Mouse (Mus musculus) NIH3T3 (cell line): ENCODE data around the gene Fastkd5.
A peak's percentile ranks its signal among the peaks of the same experiment; 100 is the strongest.

Experiments used
- DNase-seq: peaks from one replicate; pipeline ENCODE4 v3.0.0-alpha.2; 2012; ENCODE audit warnings: low read depth

The Fastkd5 gene

GRCm38 (mm10) chr2:130634006-130634738, 4.3 kb upstream of the Fastkd5 start:
- DNase-seq = no peak

- no peak for DNase-seq
These were observed 3.3 kb upstream of the Fastkd5 start for GRCm38 (mm10) chr2:130632887-130633675.

DNA sequence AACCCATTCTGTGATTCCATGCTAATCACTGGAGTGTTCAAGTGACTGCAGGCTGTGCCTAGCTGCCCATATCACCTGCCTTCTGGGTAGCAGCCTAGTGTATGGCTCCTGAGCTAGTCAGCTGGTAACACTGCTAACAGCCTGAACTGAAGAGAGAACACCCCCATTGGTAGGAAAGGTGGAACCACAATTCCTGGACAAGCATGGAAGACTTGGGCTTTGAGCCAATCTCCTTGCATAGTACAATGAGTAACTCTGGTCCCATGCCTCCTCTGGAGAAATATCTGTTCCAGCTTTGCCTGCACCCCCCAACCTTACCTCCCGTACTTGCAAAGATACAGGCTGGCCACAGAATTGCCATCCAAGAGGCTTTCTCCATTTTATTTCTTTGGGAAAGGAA, 2.6 kb upstream of the Fastkd5 start:
- peak; percentile 69 for DNase-seq

DNA sequence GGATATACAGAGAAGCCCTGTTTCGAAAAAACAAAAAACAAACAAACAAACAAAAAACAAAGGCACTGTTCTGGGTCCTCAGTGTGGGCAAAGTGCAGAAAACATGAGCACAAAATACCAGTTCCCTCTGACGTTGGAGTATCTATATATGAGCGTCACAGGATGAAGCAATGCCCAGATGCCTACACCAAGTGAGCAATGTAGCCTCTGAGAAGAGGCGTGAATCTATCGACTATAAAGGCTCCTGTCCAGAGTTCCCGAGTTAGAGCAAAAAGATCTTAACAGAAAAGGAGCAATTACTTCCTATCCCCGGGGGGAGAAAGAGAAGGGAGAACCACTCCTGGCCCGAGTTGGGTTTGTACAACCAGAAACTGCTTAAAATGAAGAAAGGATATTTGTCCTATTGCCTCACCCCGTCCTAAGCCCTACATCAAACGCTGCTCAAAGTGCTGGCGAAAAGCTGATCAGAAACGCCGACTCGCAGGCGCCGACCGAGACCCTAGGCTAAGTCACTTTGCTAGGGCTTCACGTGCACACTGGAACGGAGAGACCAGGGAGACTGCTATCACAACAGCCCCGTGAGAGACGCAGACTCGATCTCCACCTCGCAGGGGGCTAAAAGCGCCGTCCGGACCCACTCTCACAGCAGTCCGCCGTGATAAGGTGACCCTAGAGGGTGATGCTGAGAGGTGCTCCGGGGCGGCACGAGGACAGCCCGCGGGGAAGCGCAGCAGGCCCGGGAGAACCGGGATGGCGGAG, 568 bp downstream of the Fastkd5 start:
- peak; percentile 48 for DNase-seq

- peak; percentile 42 for DNase-seq
These were observed 1.4 kb downstream of the Fastkd5 start for GRCm38 (mm10) chr2:130628424-130628823.

DNA sequence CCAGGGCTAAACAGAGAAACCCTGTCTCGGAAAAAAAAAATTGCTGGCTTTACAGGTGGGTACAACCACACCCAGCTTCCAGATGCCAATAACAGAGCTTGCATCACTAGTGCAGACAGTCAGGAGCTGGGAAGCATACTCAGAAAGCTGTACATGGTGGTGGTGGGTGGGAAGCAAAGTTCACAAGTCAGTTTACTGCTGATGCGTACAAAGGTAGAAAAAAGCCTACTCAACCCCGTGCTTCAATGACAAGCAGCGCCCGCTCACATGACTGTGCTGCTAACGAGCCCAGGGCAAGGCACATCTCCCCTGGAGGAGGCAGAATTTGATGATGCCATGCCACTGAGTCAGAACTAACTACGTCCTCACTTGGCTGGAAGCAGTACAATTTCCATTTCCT, 10.9 kb downstream of the Fastkd5 start:
- DNase-seq = no peak

- DNase-seq = no peak
These were observed 16.7 kb downstream of the Fastkd5 start for GRCm38 (mm10) chr2:130613091-130613490.

GRCm38 (mm10) chr2:130602195-130602594, 27.6 kb downstream of the Fastkd5 start:
- DNase-seq = no peak

- DNase-seq = no peak
These were observed 31.4 kb downstream of the Fastkd5 start for GRCm38 (mm10) chr2:130598399-130598798.

DNA sequence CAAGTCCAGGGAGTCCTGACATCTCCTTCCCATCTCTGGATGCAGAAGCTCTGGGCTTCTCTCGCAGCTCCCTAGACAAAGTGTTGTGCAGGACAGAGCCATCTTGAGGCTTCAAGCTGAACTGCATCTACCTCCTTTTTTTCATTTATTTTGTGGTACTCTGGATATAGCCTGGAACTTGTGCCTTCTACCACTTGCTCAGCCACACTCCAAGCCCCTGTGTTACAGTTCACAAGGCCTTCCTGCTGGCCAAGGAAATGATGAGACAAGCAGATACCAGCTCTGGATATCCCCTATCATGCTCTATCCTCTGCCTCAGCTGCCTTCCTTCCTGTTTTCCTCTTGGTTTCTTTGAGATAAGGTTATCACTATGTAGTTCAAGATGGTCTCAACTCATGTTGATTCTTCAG, 32.2 kb downstream of the Fastkd5 start:
- peak; percentile 69 for DNase-seq

GRCm38 (mm10) chr2:130595596-130595995, 34.2 kb downstream of the Fastkd5 start:
- no peak for DNase-seq

DNA sequence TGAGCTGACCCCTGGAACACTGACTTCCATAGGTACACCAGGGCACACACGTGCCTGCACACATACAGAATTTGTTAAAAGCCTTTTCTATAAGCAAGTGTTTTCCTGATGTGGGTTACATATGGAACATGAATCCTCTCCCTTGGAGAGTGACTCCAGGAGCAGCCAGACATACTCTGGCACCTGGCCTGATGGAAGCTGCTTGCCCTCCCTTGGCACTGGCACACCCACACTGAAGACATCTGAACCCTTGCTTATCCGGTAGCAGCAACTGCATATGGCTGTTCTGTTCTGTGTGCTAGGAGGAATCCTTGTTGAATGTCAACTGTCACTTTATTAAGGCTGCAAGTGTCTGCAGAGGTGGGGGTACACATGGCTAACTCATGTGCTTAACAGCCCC, 38.8 kb downstream of the Fastkd5 start:
- DNase-seq = no peak

GRCm38 (mm10) chr2:130589761-130590160, 40.1 kb downstream of the Fastkd5 start:
- DNase-seq = peak; percentile 29

DNA sequence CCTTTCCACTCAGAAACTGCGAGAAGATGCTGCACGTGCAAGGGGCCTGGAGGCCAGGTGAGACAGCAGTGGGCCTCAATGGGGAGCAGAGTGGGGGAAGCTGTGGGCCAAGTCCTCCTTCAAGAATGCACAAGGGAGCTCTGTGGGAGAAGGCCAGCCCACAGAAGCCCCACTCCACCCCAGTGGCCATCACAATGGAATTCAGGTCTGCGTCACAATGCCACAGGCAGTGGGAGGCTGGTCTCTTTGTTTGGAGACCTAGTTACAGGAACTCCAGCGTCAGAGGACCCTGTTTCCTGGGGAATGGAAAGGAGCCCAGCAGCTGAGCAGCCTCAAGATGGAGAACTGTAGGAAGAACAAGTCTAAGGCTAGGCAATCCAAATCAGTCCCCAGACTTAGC, 40.7 kb downstream of the Fastkd5 start:
- DNase-seq = no peak

DNA sequence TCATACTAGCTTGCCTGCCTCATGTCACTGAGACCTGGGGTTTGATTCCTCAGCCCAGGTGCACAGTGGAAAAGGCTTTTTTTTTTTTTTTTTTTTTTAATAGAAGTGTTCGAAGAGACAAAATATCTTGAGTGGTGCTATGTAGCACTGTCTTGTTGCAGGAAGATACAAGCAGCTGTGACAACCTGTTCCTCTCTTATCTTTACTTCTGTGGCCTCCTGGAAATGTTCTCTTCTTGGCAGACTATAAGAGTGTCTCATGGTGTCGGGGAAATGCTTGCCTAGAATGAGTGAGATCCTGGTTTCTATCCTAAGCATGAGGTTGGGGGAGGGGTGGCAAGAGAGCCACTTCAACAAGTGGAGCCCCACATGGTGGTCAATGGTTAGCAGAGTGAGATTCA, 41.5 kb downstream of the Fastkd5 start:
- no peak for DNase-seq

DNA sequence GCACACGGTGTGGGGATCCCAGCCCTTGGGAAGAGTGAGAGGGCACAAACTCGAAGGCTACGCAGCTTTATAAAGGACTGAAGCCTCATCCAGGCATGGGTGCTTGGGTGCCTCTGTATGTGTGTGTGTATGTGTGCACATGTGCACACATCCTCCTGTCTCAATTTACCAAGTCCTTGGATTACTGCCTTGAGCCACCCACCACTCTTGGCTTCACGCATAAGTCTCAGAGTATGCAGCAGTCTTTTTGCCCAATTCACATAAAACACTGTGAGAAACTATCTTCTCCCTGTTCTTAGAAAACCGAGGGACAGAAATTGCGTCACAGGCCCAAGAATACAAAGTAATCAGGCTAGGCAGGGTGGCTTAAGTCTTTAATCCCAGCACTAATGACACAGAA, 43.8 kb downstream of the Fastkd5 start:
- no peak for DNase-seq

- peak; percentile 53 for DNase-seq
These were observed 45.8 kb downstream of the Fastkd5 start for GRCm38 (mm10) chr2:130583902-130584560.

GRCm38 (mm10) chr2:130582552-130582951, 47.3 kb downstream of the Fastkd5 start, which contains the start of gene Avp:
Avp (minus strand) TSS chr2:130582554.
- no peak for DNase-seq

DNA sequence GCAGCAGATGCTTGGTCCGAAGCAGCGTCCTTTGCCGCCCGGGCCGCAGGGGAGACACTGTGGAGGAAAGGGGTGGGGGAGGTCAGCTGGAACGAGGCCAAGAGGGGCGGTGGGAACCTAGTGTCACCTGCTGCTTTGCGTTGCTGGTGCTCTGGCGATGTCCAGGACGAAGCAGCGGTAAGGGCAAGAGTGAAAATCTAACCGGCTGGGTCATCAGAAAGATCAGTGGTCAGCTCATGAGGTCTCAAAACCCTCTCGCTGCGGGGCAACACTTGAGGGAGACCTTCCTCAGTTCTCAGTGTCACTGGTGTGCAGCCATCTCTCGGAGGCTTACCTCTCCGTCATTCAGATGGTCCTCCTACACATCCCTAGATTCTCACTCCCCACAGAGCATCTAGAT, 48.6 kb downstream of the Fastkd5 start:
- no peak for DNase-seq

- DNase-seq = no peak
These were observed 50.0 kb downstream of the Fastkd5 start for GRCm38 (mm10) chr2:130579791-130580190.

GRCm38 (mm10) chr2:130578148-130578547, 51.7 kb downstream of the Fastkd5 start:
- peak; percentile 89 for DNase-seq

GRCm38 (mm10) chr2:130577632-130578031, 52.2 kb downstream of the Fastkd5 start:
- DNase-seq = peak; percentile 77
